8 mouse cellular contexts compared by ENCODE assay signal in the genomic region with DNA sequence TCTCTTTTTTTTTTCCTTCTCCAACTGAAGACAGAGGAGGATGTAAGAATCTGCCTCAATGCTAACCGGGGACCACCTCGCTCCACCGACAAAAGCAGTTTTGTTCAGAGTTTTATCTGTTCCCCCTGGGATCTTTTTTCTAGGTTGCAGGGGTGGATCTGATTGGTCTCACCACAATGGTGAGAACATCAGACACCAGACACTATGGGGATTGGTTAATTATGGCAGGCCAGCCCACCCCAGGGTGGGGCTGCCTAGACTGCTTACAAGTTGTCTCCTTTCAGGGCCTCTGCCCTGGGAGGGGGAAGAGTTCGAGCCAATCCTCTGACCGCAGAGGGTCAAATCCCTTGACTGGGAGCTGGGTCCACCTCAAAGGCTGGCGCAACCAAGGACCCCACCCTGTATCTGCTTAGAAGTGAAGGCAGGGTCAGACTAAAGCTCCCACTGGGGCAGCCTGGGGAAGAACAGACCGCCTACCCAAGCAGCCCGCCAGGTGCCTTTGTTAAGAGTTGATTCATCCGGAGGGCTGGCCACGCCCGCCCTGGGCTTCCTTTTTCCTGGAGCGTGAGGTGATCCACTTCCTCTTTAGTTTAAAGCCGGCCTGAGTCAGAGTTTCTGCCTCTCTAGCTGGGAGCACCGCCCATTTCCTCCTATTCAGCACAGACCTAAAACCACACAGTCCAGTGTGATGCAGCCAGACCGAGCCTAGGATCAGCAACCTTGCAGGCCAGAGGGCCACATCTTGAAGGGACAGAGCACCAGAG.
DNase-seq lines count a peak whose midpoint lies in the region; ATAC-seq lines count a peak whose summit lies in the region.

No protein-coding gene starts in this region.

- peak; percentile 75 for ATAC-seq in embryonic facial prominence, embryonic 15.5 days (ENCODE audit: insufficient number of reproducible peaks, low FRiP score, low TSS enrichment, low read depth)
- ATAC-seq in megakaryocyte progenitor cell, adult 5-6 weeks (replicated peaks; ENCODE audit: poor library complexity), result peak; percentile 71

- H3K4me3 ChIP-seq in embryonic facial prominence, embryonic 15.5 days (replicated peaks), result peak overlapping the region; percentile 28

- no peak overlapping the region for H3K9ac ChIP-seq in embryonic facial prominence, embryonic 15.5 days

- intact Hi-C loops in heart, postnatal 10 days (cut with DNase I), result loop anchor here (2.0 to 5.0 kb wide), 4 partner anchors 59 to 211 kb away; no protein-coding TSS in a partner anchor

- H3K36me3 ChIP-seq in embryonic facial prominence, embryonic 15.5 days, result no peaks in the 10 kb centered on the region

- H3K4me2 ChIP-seq in embryonic facial prominence, embryonic 15.5 days (replicated peaks), result peak overlapping the region; percentile 39

- peak overlapping the region; percentile 87 for H3K27ac ChIP-seq in embryonic facial prominence, embryonic 15.5 days (replicated peaks)

- no peaks in the 10 kb centered on the region for H3K9me3 ChIP-seq in embryonic facial prominence, embryonic 15.5 days (replicated peaks)

- H3K4me1 ChIP-seq in embryonic facial prominence, embryonic 15.5 days, result peaks cover 16% of the 10 kb centered on the region

- H3K27me3 ChIP-seq in embryonic facial prominence, embryonic 15.5 days, result no peaks in the 10 kb centered on the region

- WGBS in embryonic facial prominence, embryonic 15.5 days, result 26% methylated on average over 15 of the region's 15 CpGs

- DNase-seq in layer of hippocampus, adult 11-12 months (ENCODE audit: low spot score), result peak; percentile 66
- DNase-seq in layer of hippocampus, postnatal 25 days (ENCODE audit: extremely low spot score in 1 of 2, low spot score in 1 of 2), result no peak
- peak; percentile 82 to 83 for DNase-seq in heart, postnatal 10 days
- DNase-seq in kidney, postnatal 36 days, result peak; percentile 80 to 88
- DNase-seq in spleen, postnatal 14 days (ENCODE audit: low spot score in 2 of 2), result peak; percentile 40 to 51
- no peak for DNase-seq in cerebellum, adult 9-10 months

Comparison
In these comparisons a context has a peak if more than half of its experiments do, and no peak if none do; other contexts are left out.
1. DNase-seq: peak in layer of hippocampus, adult 11-12 months (single experiment), heart, postnatal 10 days (2 of 2), kidney, postnatal 36 days (2 of 2) and spleen, postnatal 14 days (2 of 2); none in layer of hippocampus, postnatal 25 days (0 of 2) and cerebellum, adult 9-10 months (single experiment).